Comparison of ENCODE assay signal across 11 mouse cellular contexts in the genomic region with DNA sequence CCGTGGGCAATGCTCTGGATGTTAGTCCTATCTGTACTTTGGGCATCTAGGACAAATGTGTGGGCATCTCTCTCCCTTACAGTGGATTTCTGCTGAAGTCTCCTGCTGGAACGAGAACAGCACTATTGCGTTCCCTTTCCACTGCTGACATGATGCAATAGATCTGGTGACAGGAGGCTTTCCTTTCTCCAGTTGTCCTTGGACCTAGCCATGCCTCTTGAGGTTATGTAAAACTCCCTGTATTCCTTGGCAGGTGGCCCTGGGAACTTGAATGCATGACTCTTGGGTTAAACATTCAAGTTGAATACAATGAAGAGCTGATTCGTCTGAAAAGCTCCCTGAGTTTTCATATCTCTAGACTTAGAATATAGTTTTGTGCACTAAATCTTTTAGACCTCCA.
DNase-seq lines count a peak whose midpoint lies in the region; ATAC-seq and TF ChIP-seq lines count a peak whose summit lies in the region.
"Had no signal": no experiment of that assay in that cellular context is flagged by ENCODE, and none has a peak within 500 bp of the region (broad histone marks: within the 10 kb centered on the region; RNA-seq: fewer than 3 reads in every experiment).

No protein-coding gene starts in this region.

- TF ChIP-seq CTCF in embryonic fibroblast, embryonic 13.5 days (IDR thresholded peaks at IDR 0.05; ENCODE audit: borderline replicate concordance, insufficient read depth, low read length): no peak

- H3K27me3 ChIP-seq in intestine, embryonic 16.5 days (replicated peaks; ENCODE audit: control insufficient read depth, insufficient read depth, low read length): no peaks in the 10 kb centered on the region
- no peaks in the 10 kb centered on the region for H3K27me3 ChIP-seq in forebrain, embryonic 13.5 days
- H3K27me3 ChIP-seq: forebrain, embryonic 12.5 days; limb, embryonic 13.5 days; megakaryocyte, embryonic 14.5 days had no signal

- no peak for TF ChIP-seq POLR2A in embryonic fibroblast, embryonic 13.5 days (IDR thresholded peaks at IDR 0.05; ENCODE audit: low read depth, low read length)

- WGBS in intestine, embryonic 16.5 days: 83% methylated on average over 4 of the region's 4 CpGs
- 82% methylated on average over 4 of the region's 4 CpGs for WGBS in forebrain, embryonic 13.5 days

- no peak for ATAC-seq in intestine, embryonic 16.5 days
- no peak for ATAC-seq in forebrain, embryonic 13.5 days

- DNase-seq in right cerebral cortex, adult 18-20 months: peak; percentile 1
- DNase-seq in right cerebral cortex, postnatal 10 days (ENCODE audit: low spot score in 2 of 2): no peak
- peak; percentile 17 for DNase-seq in kidney, postnatal 10 days
- no peak for DNase-seq in ovary, postnatal 36 days (ENCODE audit: low spot score)

- H3K4me3 ChIP-seq in embryonic fibroblast, embryonic 13.5 days (ENCODE audit: insufficient read depth, low read length): no peak overlapping the region
- no peak overlapping the region for H3K4me3 ChIP-seq in intestine, embryonic 16.5 days (ENCODE audit: low read length)
- H3K4me3 ChIP-seq in forebrain, embryonic 13.5 days: no peak overlapping the region
- H3K4me3 ChIP-seq: forebrain, embryonic 12.5 days; layer of hippocampus, adult 2 months; limb, embryonic 13.5 days; megakaryocyte, embryonic 14.5 days had no signal

- peaks cover 8% of the 10 kb centered on the region for H3K4me1 ChIP-seq in embryonic fibroblast, embryonic 13.5 days (ENCODE audit: control insufficient read depth, insufficient read depth, low read length)
- no peaks in the 10 kb centered on the region for H3K4me1 ChIP-seq in intestine, embryonic 16.5 days (ENCODE audit: control insufficient read depth, insufficient read depth, low read length)
- H3K4me1 ChIP-seq in forebrain, embryonic 13.5 days: no peaks in the 10 kb centered on the region
- H3K4me1 ChIP-seq: forebrain, embryonic 12.5 days; limb, embryonic 13.5 days; megakaryocyte, embryonic 14.5 days had no signal

- peak overlapping the region; percentile 90 for H3K27ac ChIP-seq in embryonic fibroblast, embryonic 13.5 days (ENCODE audit: insufficient read depth, low read length)
- H3K27ac ChIP-seq in intestine, embryonic 16.5 days (ENCODE audit: low read length): no peak overlapping the region
- H3K27ac ChIP-seq in forebrain, embryonic 13.5 days: no peak overlapping the region
- H3K27ac ChIP-seq: forebrain, embryonic 12.5 days; layer of hippocampus, adult 2 months; limb, embryonic 13.5 days had no signal

- H3K9me3 ChIP-seq in intestine, embryonic 16.5 days (ENCODE audit: control insufficient read depth, low read length): no peaks in the 10 kb centered on the region
- no peaks in the 10 kb centered on the region for H3K9me3 ChIP-seq in forebrain, embryonic 13.5 days (replicated peaks)
- H3K9me3 ChIP-seq: forebrain, embryonic 12.5 days; limb, embryonic 13.5 days; megakaryocyte, embryonic 14.5 days had no signal

- no peak overlapping the region for H3K4me2 ChIP-seq in intestine, embryonic 16.5 days (ENCODE audit: low read depth, low read length)
- H3K4me2 ChIP-seq in forebrain, embryonic 13.5 days: no peak overlapping the region
- H3K4me2 ChIP-seq: forebrain, embryonic 12.5 days; limb, embryonic 13.5 days had no signal

- no peak overlapping the region for H3K9ac ChIP-seq in intestine, embryonic 16.5 days (ENCODE audit: low read depth, low read length)
- no peak overlapping the region for H3K9ac ChIP-seq in forebrain, embryonic 13.5 days
- H3K9ac ChIP-seq: forebrain, embryonic 12.5 days; limb, embryonic 13.5 days had no signal

- no peaks in the 10 kb centered on the region for H3K36me3 ChIP-seq in intestine, embryonic 16.5 days (ENCODE audit: control insufficient read depth, insufficient read depth, low read length)
- no peaks in the 10 kb centered on the region for H3K36me3 ChIP-seq in forebrain, embryonic 13.5 days (ENCODE audit: poor library complexity, severe bottlenecking)
- H3K36me3 ChIP-seq: forebrain, embryonic 12.5 days; limb, embryonic 13.5 days had no signal

Comparison
In these comparisons a context has a peak if more than half of its experiments do, and no peak if none do; other contexts are left out.
1. DNase-seq: peak in right cerebral cortex, adult 18-20 months (single experiment) and kidney, postnatal 10 days (single experiment); none in right cerebral cortex, postnatal 10 days (0 of 2) and ovary, postnatal 36 days (single experiment).